Mouse (Mus musculus) bone marrow macrophage, adult 2 months (primary cell): Measurements from ENCODE around the gene Ovgp1. TPM values are rescaled to one million over a fixed set of nuclear protein-coding genes. Genes with fewer than 3 reads are reported as not detected.
"Not testable (repeated sequence)": the region's sequence is repeated elsewhere in the genome, so short reads cannot be mapped to it uniquely, and the experiment has no call there.

Experiments
- H3K27ac ChIP-seq: 2 replicates; pipeline ENCODE4 v1.5.1; 2012; ENCODE audit warnings: low read depth, low read length; ENCODE audit not compliant: insufficient read depth
- H3K4me1 ChIP-seq: 2 replicates; pipeline ENCODE4 v1.6.1; 2012; ENCODE audit warnings: low read length; ENCODE audit not compliant: control insufficient read depth, insufficient read depth
- H3K4me3 ChIP-seq: 2 replicates; pipeline ENCODE4 v1.5.1; 2012; ENCODE audit warnings: mild to moderate bottlenecking, low read length, moderate library complexity; ENCODE audit not compliant: insufficient read depth
- CTCF ChIP-seq: IDR thresholded peaks from 2 replicates; pipeline ENCODE4 v1.5.1; 2012; ENCODE audit warnings: low read depth, mild to moderate bottlenecking, low read length, moderate library complexity
- POLR2A ChIP-seq: IDR thresholded peaks from 2 replicates; pipeline ENCODE4 v1.6.1; 2012; ENCODE audit warnings: mild to moderate bottlenecking, low read depth, low read length, borderline replicate concordance
- polyA plus RNA-seq: library from polyadenylated mRNA; stranded (reverse); fragments of >200 nt; gene quantifications from 2 replicates; pipeline ENCODE4 v1.2.4, GENCODE M21; 2012; ENCODE audit not compliant: missing spikeins, insufficient read depth, insufficient read length

Gene Ovgp1
- polyA plus RNA-seq, 1 experiment: 1.8 TPM

GRCm38 (mm10) chr3:105936111-105936510 lies 37.4 kb upstream of the Ovgp1 start:
- Histone ChIP-seq H3K4me1 (peaks cover 12% of the 10 kb centered on the region), H3K27ac (no peak overlapping the region), H3K4me3 (no peak overlapping the region)
- TF ChIP-seq CTCF: no peak
- TF ChIP-seq POLR2A: no peak

- TF ChIP-seq CTCF: no peak
- no peak for TF ChIP-seq POLR2A
- Histone ChIP-seq H3K4me3 (no peak overlapping the region), H3K4me1 (peaks cover 10% of the 10 kb centered on the region), H3K27ac (no peak overlapping the region)
Measured at GRCm38 (mm10) chr3:105951348-105951747, 22.2 kb upstream of the Ovgp1 start.

GRCm38 (mm10) chr3:105957235-105957634 lies 16.3 kb upstream of the Ovgp1 start:
- TF ChIP-seq CTCF: no peak
- no peak for TF ChIP-seq POLR2A
- Histone ChIP-seq H3K4me1 (peaks cover 12% of the 10 kb centered on the region), H3K27ac (no peak overlapping the region), H3K4me3 (no peak overlapping the region)

- no peak overlapping the region for H3K27ac ChIP-seq
- H3K4me1 ChIP-seq: peaks cover 12% of the 10 kb centered on the region
- no peak for TF ChIP-seq POLR2A
- no peak for TF ChIP-seq CTCF
- peak overlapping the region; percentile 100 for H3K4me3 ChIP-seq
Measured at GRCm38 (mm10) chr3:105958204-105958603, 15.3 kb upstream of the Ovgp1 start.

- no peak; the same call in 1 of the 2 replicates for TF ChIP-seq POLR2A
- no peak for TF ChIP-seq CTCF
- Histone ChIP-seq H3K27ac (peak within 1 kb of the TSS; percentile 89), H3K4me3 (peak within 1 kb of the TSS; percentile 100), H3K4me1 (peaks cover 12% of the 10 kb centered on the region)
Measured at GRCm38 (mm10) chr3:105958974-105959580, 14.4 kb upstream of the Ovgp1 start, which contains the start of gene Wdr77. Gene Wdr77 (plus strand): TSS chr3:105959369.

- Histone ChIP-seq H3K4me1 (peaks cover 12% of the 10 kb centered on the region), H3K27ac (peak overlapping the region; percentile 26)
- no peak for TF ChIP-seq CTCF
- TF ChIP-seq POLR2A: no peak
Measured at GRCm38 (mm10) chr3:105959585-105959984, 13.9 kb upstream of the Ovgp1 start.

GRCm38 (mm10) chr3:105959999-105960398 lies 13.5 kb upstream of the Ovgp1 start, which contains the start of gene Atp5f1:
Gene Atp5f1 (minus strand): TSS chr3:105960099.
- TF ChIP-seq CTCF: no peak
- no peak for TF ChIP-seq POLR2A
- peaks cover 12% of the 10 kb centered on the region for H3K4me1 ChIP-seq
- peak within 1 kb of the TSS; percentile 100 for H3K4me3 ChIP-seq
- peak within 1 kb of the TSS; percentile 89 for H3K27ac ChIP-seq

More at GRCm38 (mm10) chr3:105959585-105959984, 13.9 kb upstream of the Ovgp1 start:
- H3K4me3 ChIP-seq: peak overlapping the region; percentile 98

- Histone ChIP-seq H3K4me1 (peaks cover 12% of the 10 kb centered on the region), H3K4me3 (peak overlapping the region; percentile 98; the same call in 1 of the 2 replicates), H3K27ac (no peak overlapping the region)
- no peak for TF ChIP-seq POLR2A
- TF ChIP-seq CTCF: no peak
Measured at GRCm38 (mm10) chr3:105960700-105961099, 12.8 kb upstream of the Ovgp1 start.

- Histone ChIP-seq H3K27ac (no peak overlapping the region), H3K4me3 (no peak overlapping the region), H3K4me1 (peaks cover 13% of the 10 kb centered on the region)
- TF ChIP-seq CTCF: no peak
- TF ChIP-seq POLR2A: no peak
Measured at GRCm38 (mm10) chr3:105971831-105972446, 1.6 kb upstream of the Ovgp1 start.

- no peak overlapping the region for H3K27ac ChIP-seq
- no peak overlapping the region for H3K4me3 ChIP-seq
- TF ChIP-seq CTCF (no peak), POLR2A (no peak)
- peaks cover 13% of the 10 kb centered on the region for H3K4me1 ChIP-seq
Measured at GRCm38 (mm10) chr3:105974174-105974573, 663 bp downstream of the Ovgp1 start.

GRCm38 (mm10) chr3:105989611-105990010 lies 16.1 kb downstream of the Ovgp1 start:
- not testable (repeated sequence) for H3K4me1 ChIP-seq, H3K4me3 ChIP-seq

More at GRCm38 (mm10) chr3:105989611-105990010, 16.1 kb downstream of the Ovgp1 start:
- not testable (repeated sequence) for H3K27ac ChIP-seq
